Mouse (Mus musculus): ENCODE measurements around the gene 2310061N02Rik.
A peak's percentile ranks its signal among the peaks of the same experiment; 100 is the strongest.
"Not testable (repeated sequence)": the region's sequence is repeated elsewhere in the genome, so short reads cannot be mapped to it uniquely, and the experiment has no call there.

2310061N02Rik gene

GRCm38 (mm10) chr16:88707496-88708012 is at the start of gene 2310061N02Rik:
Gene 2310061N02Rik (minus strand): TSS chr16:88707962.
- no peak for DNase-seq (ENCODE audit: low read depth, low spot score)

- not testable (repeated sequence) for DNase-seq (ENCODE audit: low read depth, low spot score)
These were observed 43.8 kb upstream of the 2310061N02Rik start, which contains the start of gene Krtap13 for GRCm38 (mm10) chr16:88751535-88751934. Gene Krtap13 (minus strand): TSS chr16:88751635.

- no peak for DNase-seq (ENCODE audit: low read depth, low spot score)
These were observed 40.2 kb upstream of the 2310061N02Rik start for GRCm38 (mm10) chr16:88747943-88748342.

GRCm38 (mm10) chr16:88744750-88745340 is 37.1 kb upstream of the 2310061N02Rik start:
- DNase-seq (ENCODE audit: low read depth, low spot score): no peak

GRCm38 (mm10) chr16:88735391-88735790 is 27.6 kb upstream of the 2310061N02Rik start:
- DNase-seq (ENCODE audit: low read depth, low spot score): no peak

- no peak for DNase-seq (ENCODE audit: low read depth, low spot score)
These were observed 21.1 kb upstream of the 2310061N02Rik start, which contains the start of gene Krtap13-1 for GRCm38 (mm10) chr16:88728812-88729275. Gene Krtap13-1 (plus strand): TSS chr16:88728862.

- DNase-seq (ENCODE audit: low read depth, low spot score): no peak
These were observed 12.3 kb upstream of the 2310061N02Rik start for GRCm38 (mm10) chr16:88720031-88720430.

- no peak for DNase-seq (ENCODE audit: low read depth, low spot score)
These were observed 8.8 kb upstream of the 2310061N02Rik start for GRCm38 (mm10) chr16:88716549-88716948.

GRCm38 (mm10) chr16:88711245-88711644 is 3.5 kb upstream of the 2310061N02Rik start:
- no peak for DNase-seq (ENCODE audit: low read depth, low spot score)

- no peak for DNase-seq (ENCODE audit: low read depth, low spot score)
These were observed 3.0 kb upstream of the 2310061N02Rik start for GRCm38 (mm10) chr16:88710757-88711156.

- peak; percentile 89 for DNase-seq (ENCODE audit: low read depth, low spot score)
These were observed 6.5 kb downstream of the 2310061N02Rik start for GRCm38 (mm10) chr16:88701072-88701864.

GRCm38 (mm10) chr16:88696256-88696655 is 11.5 kb downstream of the 2310061N02Rik start:
- no peak for DNase-seq (ENCODE audit: low read depth, low spot score)

GRCm38 (mm10) chr16:88681282-88681681 is 26.5 kb downstream of the 2310061N02Rik start:
- DNase-seq (ENCODE audit: low read depth, low spot score): no peak

GRCm38 (mm10) chr16:88679099-88679498 is 28.7 kb downstream of the 2310061N02Rik start:
- no peak for DNase-seq (ENCODE audit: low read depth, low spot score)

GRCm38 (mm10) chr16:88671571-88671970 is 36.2 kb downstream of the 2310061N02Rik start, which contains the start of gene Krtap27-1:
Gene Krtap27-1 (minus strand): TSS chr16:88671671.
- no peak for DNase-seq (ENCODE audit: low read depth, low spot score)

- peak; percentile 55 for DNase-seq (ENCODE audit: low read depth, low spot score)
These were observed 50.3 kb downstream of the 2310061N02Rik start for GRCm38 (mm10) chr16:88657426-88657825.
